Mouse (Mus musculus) erythroblast, embryonic 14.5 days (primary cell): Measurements from ENCODE around the gene Mfap4. TPM values are rescaled to one million over a fixed set of nuclear protein-coding genes. Genes with fewer than 3 reads are reported as not detected.

Experiments used
- H3K27me3 ChIP-seq: 2 replicates; pipeline ENCODE4 v1.6.1; 2012; ENCODE audit warnings: inconsistent platforms; ENCODE audit not compliant: control insufficient read depth
- H3K36me3 ChIP-seq: 2 replicates; pipeline ENCODE4 v1.6.1; 2012; ENCODE audit warnings: mild to moderate bottlenecking, inconsistent platforms; ENCODE audit not compliant: control insufficient read depth
- H3K4me1 ChIP-seq: 2 replicates; pipeline ENCODE4 v1.6.1; 2012; ENCODE audit warnings: inconsistent platforms; ENCODE audit not compliant: control insufficient read depth
- H3K4me3 ChIP-seq: replicated peaks from 2 replicates; pipeline ENCODE3; 2012; ENCODE audit warnings: moderate library complexity, mild to moderate bottlenecking, inconsistent platforms
- H3K9me3 ChIP-seq: 2 replicates; pipeline ENCODE4 v1.6.1; 2012; ENCODE audit warnings: low read length, inconsistent platforms, mixed read lengths; ENCODE audit not compliant: control insufficient read depth
- GATA1 ChIP-seq: IDR thresholded peaks from 2 replicates; pipeline ENCODE4 v1.6.1; 2012; ENCODE audit warnings: low read length, inconsistent platforms, mixed read lengths
- TAL1 ChIP-seq: IDR thresholded peaks from 3 replicates; pipeline ENCODE4 v1.6.1; 2012; ENCODE audit warnings: low read length, inconsistent platforms, mixed read lengths
- polyA plus RNA-seq: library from polyadenylated mRNA; stranded (reverse); fragments of >175 nt; gene quantifications from 2 replicates; pipeline ENCODE4 v1.2.3, GENCODE M21; 2012

The Mfap4 gene
- polyA plus RNA-seq, 1 experiment: not detected

GRCm38 (mm10) chr11:61489085-61489484 is 3.9 kb downstream of the Mfap4 start:
- no peaks in the 10 kb centered on the region for H3K9me3 ChIP-seq
- H3K4me3 ChIP-seq: no peak overlapping the region
- H3K36me3 ChIP-seq: peaks cover 46% of the 10 kb centered on the region
- H3K27me3 ChIP-seq: no peaks in the 10 kb centered on the region
- TF ChIP-seq GATA1 (no peak), TAL1 (no peak)
- H3K4me1 ChIP-seq: peaks cover 15% of the 10 kb centered on the region

- H3K4me1 ChIP-seq: peaks cover 21% of the 10 kb centered on the region
- H3K4me3 ChIP-seq: no peak overlapping the region
- TF ChIP-seq TAL1 (no peak), GATA1 (no peak)
- peaks cover 46% of the 10 kb centered on the region for H3K36me3 ChIP-seq
- no peaks in the 10 kb centered on the region for H3K27me3 ChIP-seq
- no peaks in the 10 kb centered on the region for H3K9me3 ChIP-seq
Observed at GRCm38 (mm10) chr11:61489874-61490273, 4.6 kb downstream of the Mfap4 start.

GRCm38 (mm10) chr11:61490944-61491520 is 5.8 kb downstream of the Mfap4 start:
- Histone ChIP-seq H3K4me3 (no peak overlapping the region), H3K36me3 (peaks cover 46% of the 10 kb centered on the region), H3K4me1 (peaks cover 24% of the 10 kb centered on the region), H3K9me3 (no peaks in the 10 kb centered on the region), H3K27me3 (no peaks in the 10 kb centered on the region)
- TF ChIP-seq GATA1 (no peak), TAL1 (no peak)

- Histone ChIP-seq H3K4me1 (peaks cover 24% of the 10 kb centered on the region), H3K4me3 (peak overlapping the region; percentile 89), H3K27me3 (no peaks in the 10 kb centered on the region), H3K9me3 (no peaks in the 10 kb centered on the region), H3K36me3 (peaks cover 46% of the 10 kb centered on the region)
- no peak for TF ChIP-seq TAL1
Observed at GRCm38 (mm10) chr11:61492749-61493401, 7.6 kb downstream of the Mfap4 start.

- Histone ChIP-seq H3K27me3 (no peaks in the 10 kb centered on the region), H3K36me3 (peaks cover 39% of the 10 kb centered on the region), H3K4me3 (peak overlapping the region; percentile 89), H3K9me3 (no peaks in the 10 kb centered on the region), H3K4me1 (peaks cover 26% of the 10 kb centered on the region)
- no peak for TF ChIP-seq GATA1
- TF ChIP-seq TAL1: no peak
Observed at GRCm38 (mm10) chr11:61493525-61494128, 8.4 kb downstream of the Mfap4 start.

GRCm38 (mm10) chr11:61494129-61494997 is 9.1 kb downstream of the Mfap4 start, which contains the start of gene Mapk7:
Gene Mapk7 (minus strand): TSS chr11:61494406.
- Histone ChIP-seq H3K4me1 (peaks cover 28% of the 10 kb centered on the region), H3K4me3 (peak within 1 kb of the TSS; percentile 89), H3K9me3 (no peaks in the 10 kb centered on the region), H3K27me3 (no peaks in the 10 kb centered on the region), H3K36me3 (peaks cover 32% of the 10 kb centered on the region)
- TF ChIP-seq GATA1: no peak
- TF ChIP-seq TAL1: no peak

GRCm38 (mm10) chr11:61495528-61495927 is 10.3 kb downstream of the Mfap4 start:
- H3K27me3 ChIP-seq: no peaks in the 10 kb centered on the region
- TF ChIP-seq GATA1 (no peak), TAL1 (no peak)
- no peak overlapping the region for H3K4me3 ChIP-seq
- no peaks in the 10 kb centered on the region for H3K9me3 ChIP-seq
- H3K4me1 ChIP-seq: peaks cover 28% of the 10 kb centered on the region
- peaks cover 20% of the 10 kb centered on the region for H3K36me3 ChIP-seq

- H3K4me1 ChIP-seq: peaks cover 26% of the 10 kb centered on the region
- no peak overlapping the region for H3K4me3 ChIP-seq
- TF ChIP-seq GATA1 (no peak), TAL1 (no peak)
- no peaks in the 10 kb centered on the region for H3K27me3 ChIP-seq
- no peaks in the 10 kb centered on the region for H3K9me3 ChIP-seq
- H3K36me3 ChIP-seq: peaks cover 3% of the 10 kb centered on the region; the same call in 1 of the 2 replicates
Observed at GRCm38 (mm10) chr11:61497490-61497889, 12.3 kb downstream of the Mfap4 start.
